Mouse (Mus musculus) heart, postnatal 0 days (tissue): ENCODE data around the gene Inka1. TPM values are rescaled to one million over a fixed set of nuclear protein-coding genes. Genes with fewer than 3 reads are reported as not detected.
"Not testable (repeated sequence)": the region's sequence is repeated elsewhere in the genome, so short reads cannot be mapped to it uniquely, and the experiment has no call there.

Source experiments
- ATAC-seq: fragments of 200-750 bp; cut with Nextera tagmentation; 2 replicates; pipeline ENCODE4 v1.8.0; 2017; ENCODE audit warnings: low read depth, moderate number of reproducible peaks, moderate library complexity; ENCODE audit not compliant: insufficient read depth
- DNase-seq: peaks from one replicate; pipeline ENCODE4 v3.0.0-alpha.2; 2016; ENCODE audit warnings: low spot score
- H3K27ac ChIP-seq: fragments of 300-500 bp; sonication (generic); 2 replicates; pipeline ENCODE4 v1.5.1; 2014; ENCODE audit warnings: low read depth, mild to moderate bottlenecking
- H3K27me3 ChIP-seq: fragments of 300-500 bp; sonication (generic); 2 replicates; pipeline ENCODE4 v1.6.1; 2014; ENCODE audit warnings: low read length, mixed read lengths; ENCODE audit not compliant: control insufficient read depth, insufficient read depth
- H3K36me3 ChIP-seq: fragments of 300-500 bp; sonication (generic); replicated peaks from 2 replicates; pipeline ENCODE4 v1.6.1; 2014; ENCODE audit warnings: low read length, mixed read lengths; ENCODE audit not compliant: control insufficient read depth, insufficient read depth
- H3K4me1 ChIP-seq: fragments of 300-500 bp; sonication (generic); 2 replicates; pipeline ENCODE4 v1.6.1; 2014; ENCODE audit warnings: antibody characterized with exemption; ENCODE audit not compliant: control insufficient read depth, insufficient read depth
- H3K4me2 ChIP-seq: fragments of 300-500 bp; sonication (generic); 2 replicates; pipeline ENCODE4 v1.6.1; 2014; ENCODE audit warnings: low read depth, mild to moderate bottlenecking, low read length, moderate library complexity
- H3K4me3 ChIP-seq: fragments of 300-500 bp; sonication (generic); 2 replicates; pipeline ENCODE4 v1.5.1; 2014; ENCODE audit warnings: low read depth, low read length
- H3K9ac ChIP-seq: fragments of 300-500 bp; sonication (generic); replicated peaks from 2 replicates; pipeline ENCODE4 v1.6.1; 2014; ENCODE audit warnings: low read depth, low read length, mixed read lengths
- H3K9me3 ChIP-seq: fragments of 300-500 bp; sonication (generic); replicated peaks from 2 replicates; pipeline ENCODE4 v1.6.1; 2016; ENCODE audit warnings: low read length; ENCODE audit not compliant: control insufficient read depth
- CTCF ChIP-seq: IDR thresholded peaks from 2 replicates; pipeline ENCODE4 v1.5.1; 2016; ENCODE audit warnings: antibody characterized with exemption, control low read depth, low read depth
- EP300 ChIP-seq: IDR thresholded peaks from 2 replicates; pipeline ENCODE4 v1.6.1; 2016; ENCODE audit warnings: antibody characterized with exemption, low read depth
- WGBS: fragments of 180-500 bp; shearing (Covaris S2); extraction: QIAGEN DNeasy Blood & Tissue Kit; methylation state at CpG from one replicate; pipeline ENCODE4 v1.1.7; 2014; 5-methylcytosine and 5-hydroxymethylcytosine counted together
- polyA plus RNA-seq: library from polyadenylated mRNA; unstranded; fragments of >200 nt; fragmentation: Nextera tagmentation; extraction: Ambion mirVana; gene quantifications from 2 replicates; pipeline ENCODE4 v1.2.1, GENCODE M21; 2015
- total RNA-seq: library from RNA; depleted of rRNA; stranded (reverse); fragments of >200 nt; gene quantifications from 2 replicates; pipeline ENCODE4 v1.2.3, GENCODE M21; 2014; ENCODE audit warnings: low replicate concordance

The Inka1 gene
- total and polyA plus RNA-seq, 2 experiments from 2014 or later, result 34.3 to 37.0 TPM

GRCm38 (mm10) chr9:108020741-108021140 is 35.1 kb upstream of the Inka1 start:
- Histone ChIP-seq H3K27ac (peak overlapping the region; percentile 71), H3K9ac (no peak overlapping the region; the same call in 1 of the 2 replicates), H3K4me3 (no peak overlapping the region), H3K27me3 (no peaks in the 10 kb centered on the region), H3K9me3 (no peaks in the 10 kb centered on the region), H3K4me1 (peaks cover 8% of the 10 kb centered on the region), H3K4me2 (peak overlapping the region; percentile 27; the same call in 1 of the 2 replicates), H3K36me3 (peaks cover 25% of the 10 kb centered on the region)
- TF ChIP-seq CTCF, result no peak
- no peak for TF ChIP-seq EP300
- DNase-seq, result peak; percentile 74
- no peak for ATAC-seq
- WGBS, result 81% methylated on average over 1 of the region's 1 CpGs

- H3K27me3 ChIP-seq, result no peaks in the 10 kb centered on the region
- no peaks in the 10 kb centered on the region for H3K9me3 ChIP-seq
- no peak overlapping the region for H3K4me2 ChIP-seq
- H3K27ac ChIP-seq, result no peak overlapping the region
- no peak overlapping the region for H3K4me3 ChIP-seq
- DNase-seq (no peak), ATAC-seq (no peak)
- WGBS, result 79% methylated on average over 3 of the region's 3 CpGs
- H3K36me3 ChIP-seq, result peaks cover 8% of the 10 kb centered on the region; the same call in 1 of the 2 replicates
- TF ChIP-seq EP300, result no peak
- TF ChIP-seq CTCF, result no peak
- H3K4me1 ChIP-seq, result peaks cover 8% of the 10 kb centered on the region
- no peak overlapping the region for H3K9ac ChIP-seq
Observed at GRCm38 (mm10) chr9:108017127-108017526, 31.4 kb upstream of the Inka1 start.

GRCm38 (mm10) chr9:108013577-108013976 is 27.9 kb upstream of the Inka1 start:
- peaks cover 11% of the 10 kb centered on the region; the same call in 1 of the 2 replicates for H3K36me3 ChIP-seq
- 100% methylated on average over 2 of the region's 2 CpGs for WGBS
- ATAC-seq, H3K27me3 ChIP-seq, H3K27ac ChIP-seq, H3K4me3 ChIP-seq, H3K4me2 ChIP-seq, DNase-seq, H3K9me3 ChIP-seq, H3K9ac ChIP-seq, H3K4me1 ChIP-seq: not testable (repeated sequence)
- TF ChIP-seq CTCF, result 0 out of 2 replicates have a peak, but pooled peaks have one; percentile 20

GRCm38 (mm10) chr9:108010385-108010784 is 24.7 kb upstream of the Inka1 start:
- no peak overlapping the region for H3K9ac ChIP-seq
- ATAC-seq, result no peak
- peaks cover under 1% of the 10 kb centered on the region for H3K4me1 ChIP-seq
- H3K4me3 ChIP-seq, result no peak overlapping the region
- no peak for DNase-seq
- H3K36me3 ChIP-seq, result peaks cover 11% of the 10 kb centered on the region; the same call in 1 of the 2 replicates
- TF ChIP-seq EP300 (no peak), CTCF (no peak)
- no peak overlapping the region for H3K4me2 ChIP-seq
- H3K9me3 ChIP-seq, result no peaks in the 10 kb centered on the region
- H3K27me3 ChIP-seq, result no peaks in the 10 kb centered on the region
- H3K27ac ChIP-seq, result no peak overlapping the region

- no peak for ATAC-seq
- H3K36me3 ChIP-seq, result peaks cover 11% of the 10 kb centered on the region; the same call in 1 of the 2 replicates
- TF ChIP-seq CTCF (no peak), EP300 (no peak)
- H3K27ac ChIP-seq, result no peak overlapping the region
- 92% methylated on average over 5 of the region's 5 CpGs for WGBS
- peaks cover 20% of the 10 kb centered on the region for H3K4me1 ChIP-seq
- no peak for DNase-seq
- H3K4me3 ChIP-seq, result no peak overlapping the region
- H3K9ac ChIP-seq, result no peak overlapping the region
- no peaks in the 10 kb centered on the region for H3K9me3 ChIP-seq
- no peak overlapping the region for H3K4me2 ChIP-seq
- no peaks in the 10 kb centered on the region for H3K27me3 ChIP-seq
Observed at GRCm38 (mm10) chr9:108008041-108008440, 22.4 kb upstream of the Inka1 start.

- Histone ChIP-seq H3K4me2 (peak overlapping the region; percentile 79), H3K27ac (peak overlapping the region; percentile 95), H3K4me3 (peak overlapping the region; percentile 92), H3K4me1 (peaks cover 20% of the 10 kb centered on the region), H3K9me3 (no peaks in the 10 kb centered on the region), H3K36me3 (no peaks in the 10 kb centered on the region), H3K9ac (peak overlapping the region; percentile 95), H3K27me3 (no peaks in the 10 kb centered on the region)
- TF ChIP-seq EP300 (no peak), CTCF (no peak)
- no peak for ATAC-seq
- 17% methylated on average over 8 of the region's 8 CpGs for WGBS
- no peak for DNase-seq
Observed at GRCm38 (mm10) chr9:108003531-108003890, 17.8 kb upstream of the Inka1 start.
